Mouse (Mus musculus) stomach, postnatal 0 days (tissue): ENCODE results near the gene B3galt5. TPM values are rescaled to one million over a fixed set of nuclear protein-coding genes. Genes with fewer than 3 reads are reported as not detected.
A peak's percentile ranks its signal among the peaks of the same experiment; 100 is the strongest.

Source experiments
- ATAC-seq: fragments of 200-750 bp; cut with Nextera tagmentation; 2 replicates; pipeline ENCODE4 v1.8.0; 2017; ENCODE audit not compliant: low FRiP score, low TSS enrichment
- DNase-seq: peaks from one replicate; pipeline ENCODE4 v3.0.0-alpha.2; 2016; ENCODE audit warnings: low spot score
- H3K27ac ChIP-seq: fragments of 300-500 bp; sonication (generic); replicated peaks from 2 replicates; pipeline ENCODE4 v1.5.1; 2014; ENCODE audit warnings: mild to moderate bottlenecking, control low read depth
- H3K27me3 ChIP-seq: fragments of 300-500 bp; sonication (generic); 2 replicates; pipeline ENCODE4 v1.6.1; 2014; ENCODE audit warnings: low read length; ENCODE audit not compliant: control insufficient read depth, insufficient read depth
- H3K36me3 ChIP-seq: fragments of 300-500 bp; sonication (generic); 2 replicates; pipeline ENCODE4 v1.6.1; 2014; ENCODE audit warnings: low read length, mixed read lengths; ENCODE audit not compliant: control insufficient read depth, insufficient read depth
- H3K4me1 ChIP-seq: fragments of 300-500 bp; sonication (generic); replicated peaks from 2 replicates; pipeline ENCODE4 v1.6.1; 2014; ENCODE audit warnings: antibody characterized with exemption; ENCODE audit not compliant: control insufficient read depth, insufficient read depth
- H3K4me2 ChIP-seq: fragments of 300-500 bp; sonication (generic); replicated peaks from 2 replicates; pipeline ENCODE4 v1.6.1; 2014; ENCODE audit warnings: low read depth, mild to moderate bottlenecking, control low read depth, moderate library complexity
- H3K4me3 ChIP-seq: fragments of 300-500 bp; sonication (generic); 2 replicates; pipeline ENCODE4 v1.5.1; 2014; ENCODE audit warnings: low read depth, low read length, control low read depth
- H3K9ac ChIP-seq: fragments of 300-500 bp; sonication (generic); 2 replicates; pipeline ENCODE4 v1.6.1; 2014; ENCODE audit warnings: mild to moderate bottlenecking, low read length, control low read depth, mixed read lengths
- H3K9me3 ChIP-seq: fragments of 300-500 bp; sonication (generic); 2 replicates; pipeline ENCODE4 v1.6.1; 2016; ENCODE audit warnings: low read length; ENCODE audit not compliant: control insufficient read depth
- CTCF ChIP-seq: IDR thresholded peaks from 2 replicates; pipeline ENCODE4 v1.5.1; 2016; ENCODE audit warnings: antibody characterized with exemption, low read depth, mild to moderate bottlenecking, moderate library complexity
- EP300 ChIP-seq: optimal IDR thresholded peaks from 2 replicates; pipeline ENCODE3; 2016; ENCODE audit warnings: antibody characterized with exemption
- WGBS: fragments of 180-500 bp; shearing (Covaris S2); extraction: QIAGEN DNeasy Blood & Tissue Kit; methylation state at CpG from one replicate; pipeline ENCODE4 v1.1.7; 2014; 5-methylcytosine and 5-hydroxymethylcytosine counted together
- polyA plus RNA-seq: library from polyadenylated mRNA; unstranded; fragments of >200 nt; fragmentation: Nextera tagmentation; extraction: Ambion mirVana; gene quantifications from 2 replicates; pipeline ENCODE4 v1.2.1, GENCODE M21; 2015

B3galt5 gene
- polyA plus RNA-seq, 1 experiment from 2014 or later, result 8.7 TPM

DNA sequence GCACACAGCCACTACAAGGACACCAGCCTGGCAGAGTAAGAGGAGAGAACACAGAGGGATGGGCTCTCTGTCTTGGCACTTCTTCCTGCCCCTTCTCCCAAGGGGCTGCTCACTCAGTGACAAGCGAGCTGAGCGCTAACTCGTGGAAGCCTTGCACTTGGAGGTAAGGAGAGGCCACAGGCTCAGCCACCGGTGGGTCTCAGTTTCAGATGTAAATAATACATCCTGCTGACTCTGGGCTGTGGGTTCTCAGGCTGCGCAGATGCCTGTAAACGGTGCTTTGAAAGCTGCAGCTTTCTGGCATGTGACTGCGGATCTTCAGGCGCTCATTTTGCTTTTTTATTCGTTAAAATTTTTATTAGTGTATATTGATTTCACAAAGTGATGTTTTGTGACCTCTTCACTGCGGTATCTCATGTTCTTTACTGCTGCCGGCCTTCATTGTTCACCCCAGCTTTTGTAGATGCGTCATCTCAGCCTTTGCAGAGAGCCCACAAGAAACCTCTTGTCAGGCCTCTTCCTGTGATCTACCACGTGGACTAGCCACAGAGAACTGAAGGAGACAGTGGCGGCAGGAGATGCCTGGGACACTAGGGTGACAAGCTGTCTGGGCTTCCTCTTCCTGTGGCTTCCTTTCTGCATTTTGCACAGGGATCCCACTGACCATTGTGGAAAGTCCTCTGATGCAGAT, 37.5 kb downstream of the B3galt5 start:
- DNase-seq, result no peak
- TF ChIP-seq EP300, result no peak
- TF ChIP-seq CTCF, result no peak
- 51% methylated on average over 14 of the region's 14 CpGs for WGBS

DNA sequence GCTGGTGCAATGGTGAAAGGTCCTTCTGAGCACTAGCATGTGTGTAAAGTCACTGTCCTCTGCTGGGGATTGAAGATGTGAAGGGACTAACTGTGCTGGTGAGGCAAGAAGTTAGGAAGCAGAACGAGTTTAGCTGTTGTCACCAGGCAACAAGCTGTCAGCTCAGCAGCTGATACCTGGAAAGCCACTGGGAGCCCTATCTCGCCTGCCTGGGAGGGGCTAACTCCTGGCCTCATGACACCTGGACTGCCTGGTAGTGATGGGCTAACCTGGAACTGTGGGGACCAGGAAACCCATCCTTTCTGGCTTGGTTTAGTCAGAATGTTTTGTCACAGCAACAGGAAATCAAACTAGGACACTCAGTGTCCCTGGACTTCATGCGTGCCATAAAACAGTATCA, 41.0 kb downstream of the B3galt5 start:
- H3K27me3 ChIP-seq, result no peaks in the 10 kb centered on the region
- ATAC-seq (no peak), DNase-seq (no peak)
- no peaks in the 10 kb centered on the region for H3K36me3 ChIP-seq
- TF ChIP-seq EP300 (no peak), CTCF (no peak)
- H3K4me3 ChIP-seq, result no peak overlapping the region
- WGBS, result 71% methylated on average over 3 of the region's 3 CpGs
- no peaks in the 10 kb centered on the region for H3K4me1 ChIP-seq
- no peaks in the 10 kb centered on the region for H3K9me3 ChIP-seq
- no peak overlapping the region for H3K4me2 ChIP-seq
- H3K9ac ChIP-seq, result no peak overlapping the region
- no peak overlapping the region for H3K27ac ChIP-seq

More for the DNA sequence above, 37.5 kb downstream of the B3galt5 start:
- no peak overlapping the region for H3K4me3 ChIP-seq
- no peaks in the 10 kb centered on the region for H3K36me3 ChIP-seq
- H3K4me2 ChIP-seq, result no peak overlapping the region
- H3K9me3 ChIP-seq, result no peaks in the 10 kb centered on the region
- no peak for ATAC-seq
- H3K9ac ChIP-seq, result no peak overlapping the region
- H3K4me1 ChIP-seq, result no peaks in the 10 kb centered on the region
- no peak overlapping the region for H3K27ac ChIP-seq
- no peaks in the 10 kb centered on the region for H3K27me3 ChIP-seq

DNA sequence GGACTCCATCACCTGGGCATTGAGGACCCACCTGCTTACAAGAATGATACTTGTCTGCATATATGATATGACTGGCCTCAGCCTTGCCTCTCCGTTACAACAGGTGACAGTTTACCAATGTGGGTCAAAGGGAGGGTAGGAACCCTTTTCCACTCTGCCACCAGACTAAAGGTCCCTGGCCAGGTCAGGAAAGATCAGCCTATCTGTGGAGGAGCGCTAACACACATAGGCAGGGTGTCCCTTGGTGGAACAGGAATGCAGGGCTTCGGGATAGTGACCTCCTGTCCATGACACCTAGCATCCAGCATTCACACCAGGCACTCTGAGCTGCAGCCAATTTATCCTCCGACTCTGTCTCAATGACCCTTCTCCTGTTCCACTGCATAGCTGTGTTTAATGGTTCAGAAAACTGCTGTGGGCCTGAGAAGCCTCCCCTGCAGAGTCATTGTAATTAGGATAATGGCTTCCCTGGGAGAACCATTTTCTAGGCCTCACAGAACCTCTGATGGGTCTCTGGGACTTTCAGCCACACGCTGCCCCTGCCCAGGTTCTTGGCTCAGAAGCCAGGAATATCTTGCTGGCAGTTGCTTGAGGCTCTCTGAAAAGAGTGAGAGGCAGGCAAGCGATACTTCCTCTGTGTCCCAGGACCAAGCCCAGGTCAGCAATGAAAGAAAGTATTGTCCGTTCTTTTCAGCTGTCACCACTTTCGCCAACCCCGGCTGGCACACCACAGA, 43.1 kb downstream of the B3galt5 start:
- no peak for ATAC-seq

DNA sequence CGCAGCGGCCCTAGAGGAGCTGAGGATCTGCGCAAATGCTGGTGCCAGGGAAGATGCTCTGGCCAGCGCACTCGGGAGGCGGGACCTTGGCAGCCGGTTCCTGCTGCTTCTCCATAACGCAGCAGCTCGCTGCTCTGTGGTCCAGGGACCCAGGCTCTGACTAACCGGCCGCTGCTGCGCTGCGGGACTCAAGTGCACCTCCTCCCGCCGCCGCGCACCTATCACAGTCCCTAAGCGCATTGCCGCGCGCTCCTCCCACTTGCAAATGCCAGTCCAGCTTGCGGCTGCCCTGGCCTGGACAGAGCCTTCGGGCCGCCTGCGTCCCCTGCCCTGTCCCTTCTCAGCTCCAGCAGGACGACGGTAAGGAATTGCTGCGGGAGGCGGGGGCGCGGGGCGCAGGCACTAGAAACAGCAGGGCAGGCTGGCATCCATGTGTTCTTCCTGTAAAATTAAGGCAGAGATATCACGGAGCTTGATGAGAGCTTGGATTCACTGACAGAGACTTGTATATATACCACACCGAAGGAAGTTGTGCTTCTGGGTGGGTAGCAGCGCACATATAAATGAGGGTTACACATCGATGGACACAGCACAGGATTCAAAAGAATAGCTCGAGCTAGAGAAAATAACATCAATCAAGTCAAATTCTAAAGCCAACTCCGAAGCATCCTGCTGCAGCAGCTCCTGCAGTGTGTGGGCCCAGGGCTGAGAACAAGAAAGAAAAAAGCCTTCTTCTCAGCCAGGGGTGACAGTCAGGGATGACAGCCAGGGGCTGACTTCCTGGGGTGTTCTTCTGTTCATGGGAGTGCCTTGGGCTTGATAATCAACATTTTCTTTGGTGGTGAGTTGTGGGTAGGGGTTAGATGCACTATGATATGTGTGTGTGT, 45.4 kb downstream of the B3galt5 start:
- no peak overlapping the region for H3K27ac ChIP-seq
- ATAC-seq (peak; percentile 83), DNase-seq (peak; percentile 76)
- 4% methylated on average over 38 of the region's 38 CpGs for WGBS
- no peak overlapping the region for H3K9ac ChIP-seq
- no peaks in the 10 kb centered on the region for H3K4me1 ChIP-seq
- H3K9me3 ChIP-seq, result no peaks in the 10 kb centered on the region
- H3K27me3 ChIP-seq, result no peaks in the 10 kb centered on the region
- H3K4me2 ChIP-seq, result peak overlapping the region; percentile 49
- H3K36me3 ChIP-seq, result no peaks in the 10 kb centered on the region
- peak overlapping the region; percentile 31 for H3K4me3 ChIP-seq
- TF ChIP-seq CTCF, result peak; percentile 34
- no peak for TF ChIP-seq EP300

More for the DNA sequence above, 43.1 kb downstream of the B3galt5 start:
- Histone ChIP-seq H3K27ac (no peak overlapping the region), H3K4me1 (no peaks in the 10 kb centered on the region), H3K36me3 (no peaks in the 10 kb centered on the region), H3K27me3 (no peaks in the 10 kb centered on the region), H3K9me3 (no peaks in the 10 kb centered on the region), H3K4me2 (no peak overlapping the region), H3K9ac (no peak overlapping the region), H3K4me3 (no peak overlapping the region)
- 76% methylated on average over 9 of the region's 9 CpGs for WGBS
- TF ChIP-seq EP300, result no peak
- no peak for TF ChIP-seq CTCF
- DNase-seq, result no peak

DNA sequence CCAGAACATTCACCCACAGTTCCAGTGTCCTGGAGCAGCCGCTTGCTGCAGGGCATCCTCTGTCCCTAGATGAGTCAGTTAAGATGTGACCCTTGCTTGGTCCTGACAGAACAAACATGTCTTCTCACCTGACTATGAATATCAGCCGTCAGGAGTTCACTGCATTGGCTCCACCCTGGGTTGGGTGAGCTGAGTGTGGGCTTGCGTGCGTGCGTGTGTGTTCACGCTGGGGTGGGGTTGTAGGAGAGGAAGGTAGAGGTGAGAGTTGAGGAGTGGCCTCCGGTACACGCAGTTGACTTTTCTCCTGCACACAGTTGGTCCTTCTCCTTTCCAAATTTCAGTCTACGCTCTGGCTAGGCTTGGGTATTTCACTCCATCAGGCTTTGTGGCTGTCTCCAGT, 47.0 kb downstream of the B3galt5 start:
- Histone ChIP-seq H3K27ac (no peak overlapping the region), H3K4me2 (no peak overlapping the region), H3K9ac (no peak overlapping the region), H3K4me1 (no peaks in the 10 kb centered on the region), H3K36me3 (no peaks in the 10 kb centered on the region), H3K27me3 (no peaks in the 10 kb centered on the region), H3K4me3 (no peak overlapping the region), H3K9me3 (no peaks in the 10 kb centered on the region)
- ATAC-seq, result peak; percentile 90
- peak; percentile 59 for DNase-seq
- TF ChIP-seq EP300 (no peak), CTCF (no peak)
- 75% methylated on average over 9 of the region's 9 CpGs for WGBS
